Mouse (Mus musculus) forebrain, embryonic 13.5 days (tissue): Measurements from ENCODE around the gene Fam166a. TPM values are rescaled to one million over a fixed set of nuclear protein-coding genes. Genes with fewer than 3 reads are reported as not detected.
"Not testable (repeated sequence)": the region's sequence is repeated elsewhere in the genome, so short reads cannot be mapped to it uniquely, and the experiment has no call there.

Source experiments
- ATAC-seq: fragments of 200-750 bp; cut with Nextera tagmentation; 2 replicates; pipeline ENCODE4 v1.8.0; 2017
- H3K27ac ChIP-seq: fragments of 300-500 bp; sonication (generic); 2 replicates; pipeline ENCODE4 v1.5.1; 2015; ENCODE audit warnings: inconsistent platforms, mild to moderate bottlenecking, moderate library complexity
- H3K27me3 ChIP-seq: fragments of 300-500 bp; sonication (generic); 2 replicates; pipeline ENCODE4 v1.6.1; 2015; ENCODE audit warnings: mild to moderate bottlenecking, inconsistent platforms
- H3K36me3 ChIP-seq: fragments of 300-500 bp; sonication (generic); 2 replicates; pipeline ENCODE4 v1.6.1; 2015; ENCODE audit warnings: mild to moderate bottlenecking, inconsistent platforms; ENCODE audit not compliant: poor library complexity, severe bottlenecking
- H3K4me1 ChIP-seq: fragments of 300-500 bp; sonication (generic); 2 replicates; pipeline ENCODE4 v1.6.1; 2015; ENCODE audit warnings: inconsistent platforms
- H3K4me2 ChIP-seq: fragments of 300-500 bp; sonication (generic); 2 replicates; pipeline ENCODE4 v1.6.1; 2015; ENCODE audit warnings: inconsistent platforms, mild to moderate bottlenecking, moderate library complexity
- H3K4me3 ChIP-seq: fragments of 300-500 bp; sonication (generic); 2 replicates; pipeline ENCODE4 v1.5.1; 2015; ENCODE audit warnings: mild to moderate bottlenecking, inconsistent platforms
- H3K9ac ChIP-seq: fragments of 300-500 bp; sonication (generic); 2 replicates; pipeline ENCODE4 v1.6.1; 2015; ENCODE audit warnings: mild to moderate bottlenecking, inconsistent platforms
- H3K9me3 ChIP-seq: fragments of 300-500 bp; sonication (generic); replicated peaks from 2 replicates; pipeline ENCODE4 v1.6.1; 2016; ENCODE audit warnings: inconsistent platforms
- WGBS: fragments of 180-500 bp; shearing (Covaris S2); methylation state at CpG from one replicate; pipeline ENCODE4 v1.1.7; 2015; 5-methylcytosine and 5-hydroxymethylcytosine counted together
- polyA plus RNA-seq: library from polyadenylated mRNA; unstranded; fragments of >200 nt; fragmentation: Nextera tagmentation; extraction: Ambion mirVana; gene quantifications from 2 replicates; pipeline ENCODE4 v1.2.1, GENCODE M21; 2015

Fam166a gene
- polyA plus RNA-seq, 1 experiment from 2014 or later: not detected

DNA sequence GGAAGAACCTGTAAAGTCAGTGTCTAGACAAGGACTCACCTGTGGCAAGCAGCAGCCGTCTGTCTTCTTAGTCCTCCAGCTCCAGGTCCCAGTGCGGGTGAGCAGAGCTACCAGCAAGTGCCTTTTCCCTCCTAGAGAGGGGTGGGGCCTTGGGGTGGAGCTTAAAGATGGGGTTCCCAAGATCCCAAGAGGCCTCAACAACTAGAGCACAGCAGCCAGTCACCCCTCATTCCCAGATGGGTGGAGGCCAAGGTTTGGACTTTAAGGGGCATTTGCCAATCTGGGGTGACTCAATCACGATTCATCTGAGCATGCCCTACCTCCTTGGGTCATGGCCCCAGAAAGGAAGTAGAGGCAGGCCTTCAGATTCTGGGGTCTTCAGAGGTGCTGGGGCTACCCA, 21.2 kb downstream of the Fam166a start:
- H3K4me1 ChIP-seq: peaks cover 26% of the 10 kb centered on the region
- H3K4me3 ChIP-seq: no peak overlapping the region
- no peak overlapping the region for H3K4me2 ChIP-seq
- peaks cover 20% of the 10 kb centered on the region; the same call in 1 of the 2 replicates for H3K27me3 ChIP-seq
- no peaks in the 10 kb centered on the region for H3K9me3 ChIP-seq
- no peak for ATAC-seq
- WGBS: 90% methylated on average over 3 of the region's 3 CpGs
- no peak overlapping the region for H3K9ac ChIP-seq
- no peaks in the 10 kb centered on the region for H3K36me3 ChIP-seq
- H3K27ac ChIP-seq: no peak overlapping the region

DNA sequence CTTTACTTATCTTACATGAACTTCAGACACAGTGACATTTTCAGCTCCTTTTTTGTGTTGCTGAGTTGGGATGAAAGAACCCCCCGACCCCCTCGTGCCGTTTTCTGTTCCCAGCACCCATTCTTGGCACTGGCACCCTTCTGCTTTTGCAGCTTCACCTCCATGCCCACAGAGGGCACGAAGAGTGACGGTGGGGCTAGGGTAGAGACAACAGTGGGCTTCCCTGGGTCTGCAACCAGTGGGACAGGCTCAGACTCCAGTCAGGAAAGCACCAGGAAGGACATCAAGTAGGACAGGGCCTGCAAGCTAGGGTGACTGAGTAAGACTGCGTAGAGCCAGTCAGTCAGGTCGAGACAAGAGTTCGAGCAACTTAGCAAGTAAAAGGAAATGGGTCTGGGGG, 21.8 kb downstream of the Fam166a start:
- no peak; the same call in 1 of the 2 replicates for ATAC-seq

DNA sequence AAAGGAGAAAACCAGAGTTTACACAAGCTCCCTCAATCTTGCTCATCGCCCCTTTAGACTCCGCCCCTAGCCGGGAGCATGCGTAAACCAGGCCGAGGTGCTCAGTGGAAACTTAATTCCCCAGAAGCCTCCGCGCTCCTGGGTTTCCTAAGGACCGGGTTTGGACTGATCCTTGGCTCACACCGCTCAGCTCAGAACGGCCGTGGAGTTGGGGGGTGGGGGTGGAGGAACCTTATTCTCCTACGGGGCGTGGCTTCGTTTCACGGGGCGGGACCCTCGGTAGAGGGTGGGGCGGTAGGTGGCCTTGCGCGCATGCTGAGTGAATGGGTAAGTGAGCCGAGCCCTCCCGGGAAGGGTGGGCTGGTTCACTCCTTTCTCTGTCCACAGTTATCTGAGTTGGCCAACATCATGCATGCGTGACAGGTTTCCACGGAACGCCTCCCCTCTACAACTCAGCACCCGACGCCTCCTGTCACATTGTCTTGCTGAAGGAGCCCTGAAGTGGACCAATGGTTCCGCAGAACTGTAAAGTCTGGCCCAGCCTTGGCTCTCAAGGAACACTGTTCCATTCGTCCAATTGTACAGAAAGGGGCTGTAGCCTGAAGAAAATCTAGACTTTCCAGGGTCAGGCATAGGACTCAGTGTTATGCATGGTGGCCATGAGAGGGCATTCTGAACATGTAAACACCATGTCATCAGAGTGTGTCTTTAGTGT, 22.3 kb downstream of the Fam166a start:
- Histone ChIP-seq H3K9me3 (no peaks in the 10 kb centered on the region), H3K9ac (peak overlapping the region; percentile 45), H3K4me3 (peak overlapping the region; percentile 66), H3K27me3 (peaks cover 20% of the 10 kb centered on the region; the same call in 1 of the 2 replicates), H3K27ac (peak overlapping the region; percentile 27; the same call in 1 of the 2 replicates), H3K4me2 (peak overlapping the region; percentile 92), H3K36me3 (peaks cover 11% of the 10 kb centered on the region), H3K4me1 (peaks cover 26% of the 10 kb centered on the region)
- ATAC-seq: peak; percentile 84
- WGBS: 1% methylated on average over 29 of the region's 29 CpGs

More for the DNA sequence above, 21.8 kb downstream of the Fam166a start:
- Histone ChIP-seq H3K9me3 (no peaks in the 10 kb centered on the region), H3K9ac (peak overlapping the region; percentile 45; the same call in 1 of the 2 replicates), H3K27ac (no peak overlapping the region), H3K4me1 (peaks cover 26% of the 10 kb centered on the region), H3K4me3 (peak overlapping the region; percentile 66; the same call in 1 of the 2 replicates), H3K27me3 (peaks cover 20% of the 10 kb centered on the region; the same call in 1 of the 2 replicates), H3K4me2 (peak overlapping the region; percentile 92), H3K36me3 (peaks cover 5% of the 10 kb centered on the region; the same call in 1 of the 2 replicates)
- WGBS: 47% methylated on average over 8 of the region's 8 CpGs

DNA sequence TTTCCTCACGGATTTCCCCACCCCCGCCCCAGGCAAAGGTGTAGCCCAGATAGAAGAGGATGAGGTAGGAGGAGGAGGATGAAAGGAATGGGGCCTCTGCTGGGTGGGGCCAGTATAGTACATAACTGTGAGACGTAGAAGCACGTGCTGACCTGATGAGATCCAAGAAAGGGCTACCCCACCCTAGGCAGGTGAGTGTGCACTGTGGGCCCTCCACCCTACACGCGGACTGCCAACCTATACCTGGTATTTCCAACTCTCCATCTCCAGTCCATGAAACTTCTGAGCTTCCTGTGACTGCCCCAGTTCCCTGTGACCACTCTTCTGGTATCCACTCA, 22.9 kb downstream of the Fam166a start:
- Histone ChIP-seq H3K4me3 (peak overlapping the region; percentile 66), H3K36me3 (peaks cover 16% of the 10 kb centered on the region), H3K9ac (peak overlapping the region; percentile 89), H3K4me1 (peaks cover 26% of the 10 kb centered on the region), H3K27ac (0 out of 2 replicates have a peak overlapping the region, but pooled peaks have one; percentile 27), H3K9me3 (no peaks in the 10 kb centered on the region), H3K4me2 (peak overlapping the region; percentile 92), H3K27me3 (peaks cover 17% of the 10 kb centered on the region; the same call in 1 of the 2 replicates)
- 20% methylated on average over 6 of the region's 6 CpGs for WGBS
- ATAC-seq: peak; percentile 23; the same call in 1 of the 2 replicates

GRCm38 (mm10) chr2:25242101-25242506, 23.6 kb downstream of the Fam166a start, which contains the start of the genes Rnf208 and Cysrt1:
Gene Rnf208, plus strand, starts transcription at chr2:25242255.
Gene Cysrt1, minus strand, starts transcription at chr2:25242452.
- H3K27me3 ChIP-seq: peaks cover 13% of the 10 kb centered on the region; the same call in 1 of the 2 replicates
- H3K36me3 ChIP-seq: peaks cover 23% of the 10 kb centered on the region
- peak within 1 kb of the TSS; percentile 89 for H3K9ac ChIP-seq
- H3K4me1 ChIP-seq: peaks cover 26% of the 10 kb centered on the region
- WGBS: 0% methylated on average over 44 of the region's 59 CpGs
- peak; percentile 57; the same call in 1 of the 2 replicates for ATAC-seq
- peak within 1 kb of the TSS; percentile 92 for H3K4me2 ChIP-seq
- H3K9me3 ChIP-seq: no peaks in the 10 kb centered on the region
- H3K4me3 ChIP-seq: peak within 1 kb of the TSS; percentile 66
- peak within 1 kb of the TSS; percentile 35 for H3K27ac ChIP-seq

GRCm38 (mm10) chr2:25243342-25243741, 24.8 kb downstream of the Fam166a start:
- WGBS: 86% methylated on average over 8 of the region's 8 CpGs
- Histone ChIP-seq H3K36me3 (peaks cover 36% of the 10 kb centered on the region), H3K9ac (peak overlapping the region; percentile 89; the same call in 1 of the 2 replicates), H3K4me3 (peak overlapping the region; percentile 66), H3K27ac (no peak overlapping the region), H3K4me1 (peaks cover 26% of the 10 kb centered on the region), H3K4me2 (peak overlapping the region; percentile 92), H3K9me3 (no peaks in the 10 kb centered on the region), H3K27me3 (peaks cover 10% of the 10 kb centered on the region; the same call in 1 of the 2 replicates)
- no peak for ATAC-seq

GRCm38 (mm10) chr2:25244144-25244543, 25.6 kb downstream of the Fam166a start:
- WGBS: 91% methylated on average over 4 of the region's 4 CpGs
- Histone ChIP-seq H3K9me3 (no peaks in the 10 kb centered on the region), H3K9ac (no peak overlapping the region), H3K27ac (no peak overlapping the region), H3K4me3 (no peak overlapping the region), H3K27me3 (peaks cover 6% of the 10 kb centered on the region; the same call in 1 of the 2 replicates), H3K36me3 (peaks cover 44% of the 10 kb centered on the region), H3K4me2 (no peak overlapping the region), H3K4me1 (peaks cover 26% of the 10 kb centered on the region)
- no peak for ATAC-seq

DNA sequence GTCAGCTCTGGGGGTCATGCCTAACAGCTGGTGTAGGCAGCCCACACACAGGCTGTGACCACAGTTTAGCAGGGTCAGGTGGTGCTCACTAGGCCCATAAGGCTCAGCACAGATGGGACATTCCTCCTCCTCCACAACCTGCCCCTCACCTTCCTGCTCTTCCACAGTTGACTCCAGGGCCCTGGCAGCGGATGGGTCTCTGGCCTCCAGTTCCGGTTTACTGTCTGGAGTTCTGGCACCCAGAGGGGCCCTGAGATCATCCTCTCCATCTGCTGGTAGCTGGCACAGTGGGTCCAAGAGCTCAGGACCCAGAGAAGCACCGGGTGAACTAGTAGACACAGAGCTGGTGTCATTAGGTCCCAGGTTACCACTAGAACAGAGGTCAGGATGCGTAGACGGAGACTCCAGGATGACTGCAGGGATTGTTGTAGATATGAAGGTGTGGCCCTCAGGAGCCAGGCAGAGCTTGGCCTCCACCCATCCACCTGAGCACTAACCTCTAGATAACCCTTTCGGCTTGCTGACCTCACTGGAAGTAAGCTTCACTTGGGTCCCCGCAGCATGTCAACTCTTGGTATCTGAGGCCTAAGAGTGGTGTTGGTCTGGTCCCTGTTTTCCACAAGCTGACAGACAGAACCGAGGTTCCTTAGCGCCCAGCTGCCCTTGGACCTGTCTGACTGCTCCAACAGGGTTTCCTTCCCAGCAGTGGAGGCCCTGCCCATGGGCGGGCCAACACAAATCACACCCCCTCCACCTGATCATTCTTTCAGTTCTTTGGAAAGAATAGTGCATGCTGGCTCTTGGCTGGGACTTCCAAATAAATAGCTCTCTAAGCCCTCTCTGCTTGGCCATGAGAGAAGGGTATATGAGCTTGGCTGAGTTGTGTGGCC, 27.9 kb downstream of the Fam166a start, which contains the start of gene AL732309.1:
Gene AL732309.1 (minus strand): TSS at position 681 of the 890 bp plus-strand sequence.
- 93% methylated on average over 10 of the region's 10 CpGs for WGBS
- H3K27ac ChIP-seq: no peak within 1 kb of the TSS
- no peaks in the 10 kb centered on the region for H3K9me3 ChIP-seq
- no peak within 1 kb of the TSS for H3K4me2 ChIP-seq
- no peak within 1 kb of the TSS for H3K4me3 ChIP-seq
- H3K9ac ChIP-seq: no peak within 1 kb of the TSS
- ATAC-seq: no peak
- peaks cover 3% of the 10 kb centered on the region; the same call in 1 of the 2 replicates for H3K27me3 ChIP-seq
- peaks cover 14% of the 10 kb centered on the region for H3K4me1 ChIP-seq
- H3K36me3 ChIP-seq: peaks cover 66% of the 10 kb centered on the region

GRCm38 (mm10) chr2:25252331-25252730, 33.8 kb downstream of the Fam166a start:
- Histone ChIP-seq H3K9ac (no peak overlapping the region), H3K4me3 (no peak overlapping the region), H3K4me1 (peaks cover 22% of the 10 kb centered on the region), H3K36me3 (peaks cover 54% of the 10 kb centered on the region), H3K4me2 (no peak overlapping the region), H3K27me3 (no peaks in the 10 kb centered on the region), H3K27ac (no peak overlapping the region), H3K9me3 (no peaks in the 10 kb centered on the region)
- no peak for ATAC-seq
- WGBS: 88% methylated on average over 1 of the region's 1 CpGs

DNA sequence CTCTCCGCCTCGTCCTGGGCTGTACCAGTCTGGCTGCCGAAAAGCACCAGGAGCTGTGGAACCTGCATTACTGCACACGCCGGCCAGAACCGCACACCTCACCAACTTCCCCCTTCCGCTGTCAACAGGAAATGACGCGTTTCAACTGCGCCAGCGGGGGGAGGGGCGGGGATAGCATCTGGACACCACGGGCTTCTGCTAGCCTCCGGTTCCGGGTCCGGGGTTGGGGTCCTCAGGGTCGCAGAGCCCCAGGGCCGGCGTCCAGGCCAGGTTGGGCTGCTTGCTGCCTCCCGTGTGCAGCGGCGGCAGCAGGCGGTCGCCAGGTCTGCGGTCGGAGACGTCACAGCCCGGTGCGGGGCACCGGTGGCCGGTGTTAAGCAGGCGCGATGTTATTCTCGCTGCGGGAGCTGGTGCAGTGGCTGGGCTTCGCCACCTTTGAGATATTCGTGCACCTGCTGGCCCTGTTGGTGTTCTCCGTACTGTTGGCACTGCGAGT, 36.8 kb downstream of the Fam166a start, which contains the start of gene Tmem203:
Gene Tmem203 (plus strand): TSS at position 156 of the 496 bp plus-strand sequence.
- H3K27me3 ChIP-seq: no peaks in the 10 kb centered on the region
- H3K27ac ChIP-seq: peak within 1 kb of the TSS; percentile 80
- H3K36me3 ChIP-seq: peaks cover 24% of the 10 kb centered on the region
- WGBS: under 1% methylated on average over 39 of the region's 39 CpGs
- H3K9me3 ChIP-seq: no peaks in the 10 kb centered on the region
- peak; percentile 92 for ATAC-seq
- peak within 1 kb of the TSS; percentile 98 for H3K4me3 ChIP-seq
- H3K4me1 ChIP-seq: peaks cover 26% of the 10 kb centered on the region
- peak within 1 kb of the TSS; percentile 91 for H3K9ac ChIP-seq
- peak within 1 kb of the TSS; percentile 83 for H3K4me2 ChIP-seq

- Histone ChIP-seq H3K4me3 (peak overlapping the region; percentile 98), H3K4me2 (peak overlapping the region; percentile 83), H3K36me3 (peaks cover 12% of the 10 kb centered on the region), H3K9ac (peak overlapping the region; percentile 91), H3K4me1 (peaks cover 27% of the 10 kb centered on the region)
- not testable (repeated sequence) for H3K27ac ChIP-seq, ATAC-seq, H3K27me3 ChIP-seq, H3K9me3 ChIP-seq
- WGBS: 63% methylated on average over 12 of the region's 12 CpGs
Observed at GRCm38 (mm10) chr2:25256443-25257109, 38.0 kb downstream of the Fam166a start.
